Mouse (Mus musculus) hindbrain, embryonic 10.5 days (tissue): ENCODE measurements around the gene Akt3. TPM values are rescaled to one million over a fixed set of nuclear protein-coding genes. Genes with fewer than 3 reads are reported as not detected.

Experiments
- polyA plus RNA-seq: library from polyadenylated mRNA; unstranded; fragments of >200 nt; fragmentation: Nextera tagmentation; extraction: Ambion mirVana; gene quantifications from 2 replicates; pipeline ENCODE4 v1.2.1, GENCODE M21; 2016

Gene Akt3
- polyA plus RNA-seq, 1 experiment from 2014 or later = 19.3 TPM

Other genes starting within 250 kb of the Akt3 start
- 7.8 and 8.4 TPM in 2 replicates for gene Zbtb18, start 184.1 kb upstream of the Akt3 start, polyA plus RNA-seq